Mouse (Mus musculus) hindbrain, embryonic 14.5 days (tissue): ENCODE results near the gene Cacnb1. TPM values are rescaled to one million over a fixed set of nuclear protein-coding genes. Genes with fewer than 3 reads are reported as not detected.

Experiments used
- ATAC-seq: fragments of 200-750 bp; cut with Nextera tagmentation; 2 replicates; pipeline ENCODE4 v1.8.0; 2017; ENCODE audit warnings: moderate number of reproducible peaks, mild to moderate bottlenecking, moderate TSS enrichment, moderate library complexity; ENCODE audit not compliant: low FRiP score
- DNase-seq: peaks from one replicate; pipeline ENCODE4 v3.0.0-alpha.2; 2015; ENCODE audit warnings: low spot score
- H3K27ac ChIP-seq: fragments of 300-500 bp; sonication (generic); 2 replicates; pipeline ENCODE4 v1.5.1; 2014; ENCODE audit warnings: mild to moderate bottlenecking, moderate library complexity
- H3K27me3 ChIP-seq: fragments of 300-500 bp; sonication (generic); 2 replicates; pipeline ENCODE4 v1.6.1; 2014; ENCODE audit warnings: mild to moderate bottlenecking, low read length, mixed read lengths; ENCODE audit not compliant: control insufficient read depth, insufficient read depth
- H3K36me3 ChIP-seq: fragments of 300-500 bp; sonication (generic); replicated peaks from 2 replicates; pipeline ENCODE4 v1.6.1; 2014; ENCODE audit not compliant: control insufficient read depth, insufficient read depth
- H3K4me1 ChIP-seq: fragments of 300-500 bp; sonication (generic); replicated peaks from 2 replicates; pipeline ENCODE4 v1.6.1; 2014; ENCODE audit warnings: antibody characterized with exemption, low read length, mixed read lengths; ENCODE audit not compliant: control insufficient read depth, insufficient read depth
- H3K4me2 ChIP-seq: fragments of 300-500 bp; sonication (generic); replicated peaks from 2 replicates; pipeline ENCODE4 v1.6.1; 2014; ENCODE audit warnings: mild to moderate bottlenecking, moderate library complexity
- H3K4me3 ChIP-seq: fragments of 300-500 bp; sonication (generic); replicated peaks from 2 replicates; pipeline ENCODE4 v1.5.1; 2014; ENCODE audit warnings: mild to moderate bottlenecking, low read length
- H3K9ac ChIP-seq: fragments of 300-500 bp; sonication (generic); 2 replicates; pipeline ENCODE4 v1.6.1; 2014
- H3K9me3 ChIP-seq: fragments of 300-500 bp; sonication (generic); 2 replicates; pipeline ENCODE4 v1.6.1; 2016; ENCODE audit warnings: low read length; ENCODE audit not compliant: control insufficient read depth
- WGBS: fragments of 180-500 bp; shearing (Covaris S2); extraction: QIAGEN DNeasy Blood & Tissue Kit; methylation state at CpG from one replicate; pipeline ENCODE4 v1.1.7; 2014; 5-methylcytosine and 5-hydroxymethylcytosine counted together
- polyA plus RNA-seq: library from polyadenylated mRNA; unstranded; fragments of >200 nt; fragmentation: Nextera tagmentation; extraction: Ambion mirVana; gene quantifications from 2 replicates; pipeline ENCODE4 v1.2.1, GENCODE M21; 2014

The Cacnb1 gene
- 40.0 and 40.3 TPM in 2 replicates for polyA plus RNA-seq

DNA sequence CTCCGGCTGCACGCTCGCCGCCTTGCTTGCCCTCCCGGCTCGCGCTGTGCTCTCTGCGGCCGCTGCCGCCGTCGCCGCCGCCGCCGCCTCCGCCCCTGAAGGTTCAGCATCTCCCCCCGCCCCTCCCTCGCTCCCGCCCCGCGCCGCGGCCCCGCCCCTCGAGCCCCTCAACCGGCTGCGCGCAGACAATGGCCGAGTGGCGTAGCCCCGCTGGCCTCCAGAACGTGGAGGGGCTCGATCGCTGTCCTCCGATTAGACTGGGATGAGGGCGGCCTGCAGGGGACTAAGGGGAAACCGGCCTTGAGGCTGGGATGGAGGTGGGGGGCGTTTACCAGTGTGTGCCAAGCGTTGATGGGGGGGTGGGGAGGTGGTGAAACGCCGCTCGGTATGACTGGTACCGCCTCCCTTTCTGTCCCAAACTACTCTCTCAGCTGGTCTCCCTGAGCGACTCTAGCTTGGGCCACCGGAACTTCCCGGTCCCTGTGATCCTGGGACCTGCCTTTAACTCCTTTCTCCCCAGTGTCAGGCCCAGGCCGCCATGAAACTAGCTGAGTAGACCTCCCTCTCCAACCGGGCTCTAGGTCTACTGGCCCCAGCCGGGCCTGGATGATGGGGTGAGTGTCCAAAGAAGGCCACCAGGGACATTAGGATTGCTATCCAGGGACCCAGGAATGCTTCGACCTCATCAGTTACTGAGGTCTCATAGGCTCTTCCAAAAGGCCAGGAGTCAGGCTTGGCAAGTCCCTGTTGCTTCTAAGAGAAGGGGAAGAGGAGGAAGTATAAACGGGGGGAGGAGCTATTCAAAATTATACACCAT is at the start of gene Cacnb1:
Gene Cacnb1, minus strand, starts transcription at position 480 of the 817 bp plus-strand sequence.
- ATAC-seq: peak; percentile 54
- WGBS: under 1% methylated on average over 49 of the region's 52 CpGs
- peaks cover 43% of the 10 kb centered on the region for H3K4me1 ChIP-seq

DNA sequence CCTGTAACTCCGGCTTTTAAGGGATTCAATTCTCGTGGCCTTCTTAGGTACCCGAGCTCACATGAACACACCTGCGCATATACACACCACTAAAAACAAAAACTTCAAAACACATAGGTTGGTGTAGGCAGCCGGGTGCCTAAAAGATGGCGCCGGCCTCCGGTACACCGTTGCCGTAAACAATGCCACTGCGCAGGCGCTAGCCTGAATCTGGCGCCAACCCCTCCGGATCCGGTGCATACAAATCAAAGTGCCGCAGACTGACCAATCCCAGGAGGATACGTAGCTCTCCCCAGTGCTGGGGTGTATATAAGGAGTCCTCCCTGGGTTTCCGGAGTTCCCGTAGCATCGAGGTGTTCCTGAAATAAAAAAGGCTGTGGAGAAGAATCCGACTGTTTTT is 44.4 kb upstream of the Cacnb1 start:
- no peak for ATAC-seq
- H3K36me3 ChIP-seq: no peaks in the 10 kb centered on the region

More for the DNA sequence above, at the start of gene Cacnb1:
- Histone ChIP-seq H3K4me3 (peak within 1 kb of the TSS; percentile 80), H3K27ac (peak within 1 kb of the TSS; percentile 95), H3K9ac (peak within 1 kb of the TSS; percentile 92), H3K9me3 (no peaks in the 10 kb centered on the region), H3K36me3 (peaks cover 11% of the 10 kb centered on the region), H3K4me2 (peak within 1 kb of the TSS; percentile 68), H3K27me3 (no peaks in the 10 kb centered on the region)
- peak; percentile 74 for DNase-seq

DNA sequence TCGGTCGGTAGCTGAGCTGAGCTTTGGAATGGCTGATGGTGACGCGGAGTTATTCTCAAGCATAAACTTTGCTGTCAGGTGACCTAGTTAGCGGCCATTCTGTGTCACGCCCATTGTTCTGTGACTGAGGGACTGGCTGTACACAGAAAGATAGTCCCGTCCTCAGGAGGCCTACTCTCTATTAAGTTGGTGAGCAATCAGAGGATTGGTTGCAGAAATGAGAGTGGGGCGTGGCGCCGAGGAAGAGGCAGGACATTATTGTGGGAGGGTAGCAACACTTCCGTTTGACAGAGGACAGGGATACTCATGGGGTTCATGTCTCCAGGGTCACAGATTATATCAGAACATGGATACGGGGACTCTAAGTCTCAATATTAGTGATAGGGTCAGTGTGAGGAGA is 43.4 kb upstream of the Cacnb1 start:
- WGBS: 93% methylated on average over 12 of the region's 12 CpGs

More for the DNA sequence above, 44.4 kb upstream of the Cacnb1 start:
- 0 out of 2 replicates have a peak, but pooled peaks cover 7% of the 10 kb centered on the region for H3K9me3 ChIP-seq
- no peaks in the 10 kb centered on the region for H3K4me1 ChIP-seq
- no peak for DNase-seq
- H3K9ac ChIP-seq: no peak overlapping the region
- no peak overlapping the region for H3K4me3 ChIP-seq
- no peak overlapping the region for H3K4me2 ChIP-seq
- 96% methylated on average over 21 of the region's 21 CpGs for WGBS
- H3K27me3 ChIP-seq: no peaks in the 10 kb centered on the region
- H3K27ac ChIP-seq: no peak overlapping the region

DNA sequence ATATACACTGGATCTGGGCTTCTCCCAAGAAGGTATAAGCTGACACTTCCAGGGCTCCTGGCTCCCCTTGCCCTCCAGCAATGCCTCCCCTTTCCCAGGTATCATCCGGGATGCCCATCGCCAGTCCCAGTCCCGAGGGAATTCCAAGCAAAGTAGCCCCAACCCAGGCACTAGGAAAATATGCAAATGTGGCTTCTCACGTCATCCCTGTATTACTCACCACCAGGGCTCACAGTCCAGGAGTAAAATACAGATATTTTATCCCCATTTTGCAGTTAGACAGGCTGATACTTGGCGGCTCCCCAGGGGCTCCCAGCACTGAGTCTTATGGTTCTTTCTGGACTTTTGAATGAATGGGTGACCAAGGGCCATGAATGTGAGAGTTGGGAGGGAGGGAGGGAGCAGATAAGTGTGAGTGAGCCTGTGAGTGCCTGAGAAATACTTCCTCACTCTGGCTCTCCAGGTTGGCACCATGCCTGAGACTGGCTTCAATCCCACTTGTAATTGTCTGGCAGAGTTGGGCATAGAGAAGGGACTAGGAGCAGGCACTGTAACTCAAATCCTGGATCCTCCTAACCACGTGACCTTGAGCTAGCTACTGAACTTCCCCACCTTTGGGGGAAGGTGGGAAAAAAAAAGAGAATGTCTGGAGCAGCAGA is 39.2 kb upstream of the Cacnb1 start:
- 0 out of 2 replicates have a peak, but pooled peaks cover 2% of the 10 kb centered on the region for H3K9me3 ChIP-seq
- no peak for ATAC-seq
- DNase-seq: peak; percentile 65
- H3K9ac ChIP-seq: no peak overlapping the region
- 55% methylated on average over 6 of the region's 6 CpGs for WGBS
- no peak overlapping the region for H3K4me3 ChIP-seq
- H3K4me1 ChIP-seq: 0 out of 2 replicates have a peak, but pooled peaks cover 3% of the 10 kb centered on the region
- no peaks in the 10 kb centered on the region for H3K27me3 ChIP-seq
- H3K36me3 ChIP-seq: no peaks in the 10 kb centered on the region
- no peak overlapping the region for H3K27ac ChIP-seq
- no peak overlapping the region for H3K4me2 ChIP-seq

More for the DNA sequence above, 43.4 kb upstream of the Cacnb1 start:
- Histone ChIP-seq H3K36me3 (no peaks in the 10 kb centered on the region), H3K27ac (no peak overlapping the region), H3K9ac (no peak overlapping the region), H3K27me3 (no peaks in the 10 kb centered on the region), H3K4me3 (no peak overlapping the region), H3K9me3 (0 out of 2 replicates have a peak, but pooled peaks cover 7% of the 10 kb centered on the region), H3K4me1 (no peaks in the 10 kb centered on the region), H3K4me2 (no peak overlapping the region)
- no peak for ATAC-seq
- DNase-seq: no peak

DNA sequence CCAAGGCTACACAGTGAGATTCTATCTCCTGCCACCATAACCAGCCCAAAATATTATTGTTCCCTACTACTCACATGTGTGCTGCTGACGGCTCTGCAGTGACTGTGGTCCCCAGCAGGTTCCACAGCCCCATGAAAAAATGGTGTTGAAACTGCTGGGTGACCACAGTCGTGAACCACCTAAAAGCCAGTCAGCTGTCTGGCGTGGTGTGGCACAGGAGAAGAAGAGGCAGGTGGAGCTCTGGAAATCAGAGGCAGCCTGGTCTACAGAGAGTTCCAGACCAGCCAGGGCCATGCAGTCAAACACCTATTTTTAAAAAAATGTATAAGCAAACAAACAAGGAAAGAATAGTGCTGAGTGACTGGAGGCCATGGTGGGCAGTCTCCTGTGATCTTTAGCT is 38.6 kb upstream of the Cacnb1 start:
- Histone ChIP-seq H3K27ac (no peak overlapping the region), H3K27me3 (0 out of 2 replicates have a peak, but pooled peaks cover 3% of the 10 kb centered on the region), H3K9me3 (no peaks in the 10 kb centered on the region), H3K4me2 (no peak overlapping the region), H3K4me3 (no peak overlapping the region), H3K36me3 (no peaks in the 10 kb centered on the region), H3K9ac (no peak overlapping the region), H3K4me1 (0 out of 2 replicates have a peak, but pooled peaks cover 3% of the 10 kb centered on the region)
- ATAC-seq (no peak), DNase-seq (no peak)
- 76% methylated on average over 3 of the region's 3 CpGs for WGBS

DNA sequence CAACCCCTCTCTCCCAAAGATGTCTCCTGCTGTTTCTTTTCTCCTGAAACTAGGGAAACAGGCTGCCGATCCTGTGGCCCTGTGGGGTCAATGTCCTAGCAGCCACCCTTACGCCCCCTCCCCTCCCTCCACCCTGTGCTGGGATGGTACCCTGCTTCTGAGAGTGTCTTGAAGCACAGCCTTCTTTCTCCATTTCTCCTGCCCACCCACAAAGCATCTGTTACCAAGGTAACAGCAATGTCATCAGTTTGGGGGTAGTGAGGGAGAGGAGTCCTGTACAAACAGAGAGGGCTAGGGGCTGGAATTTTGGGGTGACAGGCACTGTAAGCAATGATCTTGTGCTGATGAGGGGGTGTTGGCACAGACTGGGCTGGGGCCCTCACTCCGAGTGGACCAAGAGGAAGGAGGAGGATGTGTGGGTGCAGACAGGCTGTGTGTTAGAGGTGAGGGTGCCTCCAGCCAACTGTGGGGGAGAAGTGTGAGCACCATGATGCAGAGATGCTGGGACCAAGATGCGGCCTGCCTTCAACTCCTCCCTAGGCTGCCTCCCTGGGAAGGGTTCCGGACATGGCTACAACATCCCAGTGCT is 37.4 kb upstream of the Cacnb1 start:
- H3K4me2 ChIP-seq: no peak overlapping the region
- H3K9ac ChIP-seq: no peak overlapping the region
- H3K9me3 ChIP-seq: no peaks in the 10 kb centered on the region
- no peak; the same call in 1 of the 2 replicates for ATAC-seq
- DNase-seq: no peak
- no peak overlapping the region for H3K27ac ChIP-seq
- no peak overlapping the region for H3K4me3 ChIP-seq
- H3K4me1 ChIP-seq: 0 out of 2 replicates have a peak, but pooled peaks cover 3% of the 10 kb centered on the region
- 0 out of 2 replicates have a peak, but pooled peaks cover 3% of the 10 kb centered on the region for H3K27me3 ChIP-seq
- no peaks in the 10 kb centered on the region for H3K36me3 ChIP-seq
- 68% methylated on average over 5 of the region's 5 CpGs for WGBS

DNA sequence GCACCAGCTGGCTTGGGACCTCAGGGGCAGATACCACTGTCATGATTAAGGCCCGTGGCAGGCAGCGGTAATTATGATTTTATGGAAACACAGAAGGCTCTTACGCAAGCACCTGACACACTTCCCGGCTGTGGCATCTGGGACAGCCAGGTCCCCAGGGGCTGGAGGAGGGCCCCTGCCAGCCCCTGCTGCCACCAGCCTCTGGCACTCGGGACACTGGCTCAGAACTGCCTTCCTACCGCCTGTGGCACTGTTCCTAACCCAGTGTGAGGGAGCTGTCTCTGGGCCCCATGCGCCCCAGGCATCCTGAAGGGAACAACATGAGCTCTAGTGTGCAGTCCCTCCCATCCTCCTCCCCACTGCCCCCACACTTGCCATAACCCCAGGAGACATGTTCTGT is 36.8 kb upstream of the Cacnb1 start:
- 0 out of 2 replicates have a peak, but pooled peaks cover 3% of the 10 kb centered on the region for H3K4me1 ChIP-seq
- DNase-seq (no peak), ATAC-seq (no peak; the same call in 1 of the 2 replicates)
- H3K4me2 ChIP-seq: no peak overlapping the region
- no peak overlapping the region for H3K9ac ChIP-seq
- 0 out of 2 replicates have a peak, but pooled peaks cover 3% of the 10 kb centered on the region for H3K27me3 ChIP-seq
- H3K27ac ChIP-seq: no peak overlapping the region
- 37% methylated on average over 7 of the region's 7 CpGs for WGBS
- H3K4me3 ChIP-seq: no peak overlapping the region
- H3K36me3 ChIP-seq: no peaks in the 10 kb centered on the region
- H3K9me3 ChIP-seq: no peaks in the 10 kb centered on the region

DNA sequence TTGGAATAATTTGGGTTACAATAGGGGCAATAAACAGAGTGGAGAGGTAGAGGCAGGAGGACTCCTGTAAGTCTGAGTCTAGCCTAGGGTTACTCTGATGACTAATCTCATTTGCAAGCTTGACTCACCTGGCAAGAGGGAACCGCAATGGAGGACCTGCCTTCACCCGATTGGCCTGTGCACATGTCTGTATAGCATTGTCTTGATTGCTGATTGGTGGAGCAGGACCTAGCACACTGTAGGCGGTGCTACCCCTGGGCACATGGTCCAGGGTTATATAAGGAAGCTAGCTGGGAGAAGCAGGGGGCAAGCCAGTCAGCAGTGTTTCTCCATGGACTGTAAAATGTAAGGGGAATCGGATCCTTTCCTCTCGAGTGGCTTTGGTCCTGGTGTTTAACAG is 35.2 kb upstream of the Cacnb1 start:
- WGBS: 84% methylated on average over 5 of the region's 5 CpGs
- Histone ChIP-seq H3K36me3 (no peaks in the 10 kb centered on the region), H3K9me3 (no peaks in the 10 kb centered on the region), H3K27ac (no peak overlapping the region), H3K27me3 (peaks cover 5% of the 10 kb centered on the region), H3K9ac (no peak overlapping the region), H3K4me1 (0 out of 2 replicates have a peak, but pooled peaks cover 6% of the 10 kb centered on the region), H3K4me3 (no peak overlapping the region), H3K4me2 (no peak overlapping the region)
- ATAC-seq: no peak
- DNase-seq: no peak

GRCm38 (mm10) chr11:98057466-98057865 is 34.6 kb upstream of the Cacnb1 start:
- no peak overlapping the region for H3K27ac ChIP-seq
- no peak overlapping the region for H3K4me3 ChIP-seq
- peaks cover 11% of the 10 kb centered on the region for H3K27me3 ChIP-seq
- peaks cover 6% of the 10 kb centered on the region; the same call in 1 of the 2 replicates for H3K4me1 ChIP-seq
- H3K36me3 ChIP-seq: no peaks in the 10 kb centered on the region
- no peak overlapping the region for H3K4me2 ChIP-seq
- no peak overlapping the region for H3K9ac ChIP-seq
- no peak for DNase-seq
- ATAC-seq: no peak
- H3K9me3 ChIP-seq: no peaks in the 10 kb centered on the region
- 27% methylated on average over 9 of the region's 9 CpGs for WGBS
